Comparison of ENCODE assay signal across 26 mouse cellular contexts in genomic region chr7:99920416-99920815, GRCm38 (mm10). TPM values are rescaled to one million over a fixed set of nuclear protein-coding genes. Genes with fewer than 3 reads are reported as not detected.
A peak's percentile ranks its signal among the peaks of the same experiment; 100 is the strongest.
DNase-seq lines count a peak whose midpoint lies in the region; ATAC-seq and TF ChIP-seq lines count a peak whose summit lies in the region.
"Had no signal": no experiment of that assay in that cellular context is flagged by ENCODE, and none has a peak within 500 bp of the region (broad histone marks: within the 10 kb centered on the region; RNA-seq: fewer than 3 reads in every experiment).

No protein-coding gene starts in this region.

- peak overlapping the region; percentile 83 for H3K27ac ChIP-seq in layer of hippocampus, adult 2 months
- H3K27ac ChIP-seq in lung, postnatal 0 days (ENCODE audit: low read length): no peak overlapping the region
- H3K27ac ChIP-seq in intestine, embryonic 15.5 days: no peak overlapping the region
- H3K27ac ChIP-seq: embryonic facial prominence, embryonic 12.5 days; embryonic facial prominence, embryonic 15.5 days; heart, adult 2 months; heart, embryonic 10.5 days; heart, embryonic 13.5 days; hindbrain, embryonic 14.5 days had no signal

- no peak; the same call in 1 of the 2 replicates for TF ChIP-seq EP300 in lung, postnatal 0 days (IDR thresholded peaks at IDR 0.05)

- peak; percentile 43 for ATAC-seq in lung, postnatal 0 days
- ATAC-seq in intestine, embryonic 15.5 days: no peak
- ATAC-seq: forebrain, embryonic 14.5 days; forebrain, postnatal 0 days; Patski had no signal

- 41% methylated on average over 2 of the region's 2 CpGs for WGBS in lung, adult 2 months
- 34% methylated on average over 2 of the region's 2 CpGs for WGBS in lung, postnatal 0 days
- 57% methylated on average over 2 of the region's 2 CpGs for WGBS in intestine, embryonic 15.5 days

- TF ChIP-seq CTCF in layer of hippocampus, adult 2 months (conservative IDR thresholded peaks at IDR 0.05): no peak
- TF ChIP-seq CTCF in lung, adult 2 months (IDR thresholded peaks at IDR 0.05; ENCODE audit: insufficient read depth, low read length): no peak
- TF ChIP-seq CTCF in lung, postnatal 0 days (IDR thresholded peaks at IDR 0.05): no peak

- DNase-seq in layer of hippocampus, adult 2 months (ENCODE audit: low spot score in 2 of 2): no peak
- DNase-seq in layer of hippocampus, adult 8-10 months (ENCODE audit: low spot score in 2 of 2): no peak
- peak; percentile 41 for DNase-seq in lung, adult 2 months
- peak; percentile 56 for DNase-seq in lung, postnatal 0 days (ENCODE audit: low spot score)
- DNase-seq in lung, postnatal 36 days: peak; percentile 53
- no peak for DNase-seq in MN1 (ENCODE audit: low spot score)
- no peak for DNase-seq in left cerebral cortex, postnatal 25 days (ENCODE audit: low spot score in 2 of 2)
- DNase-seq: adrenal gland, adult 2 months; adrenal gland, postnatal 14 days; cerebellum, adult 11 months; cerebellum, adult 2 months; cerebellum, adult 9-11 months; cerebellum, postnatal 25 days; forebrain, postnatal 0 days; gastrocnemius, postnatal 25 days; heart, adult 2 months; heart, postnatal 14 days; heart, postnatal 4 days had no signal

- peaks cover 10% of the 10 kb centered on the region; the same call in 1 of the 2 replicates for H3K4me1 ChIP-seq in lung, adult 2 months (ENCODE audit: control insufficient read depth, insufficient read depth, low read length)
- peaks cover 17% of the 10 kb centered on the region; the same call in 1 of the 2 replicates for H3K4me1 ChIP-seq in lung, postnatal 0 days (ENCODE audit: insufficient read depth, low read depth, low read length)
- peaks cover 15% of the 10 kb centered on the region for H3K4me1 ChIP-seq in intestine, embryonic 15.5 days (replicated peaks)

- no peaks in the 10 kb centered on the region for H3K27me3 ChIP-seq in lung, postnatal 0 days (replicated peaks; ENCODE audit: insufficient read depth, low read length)
- peaks cover 7% of the 10 kb centered on the region; the same call in 1 of the 2 replicates for H3K27me3 ChIP-seq in intestine, embryonic 15.5 days (replicated peaks)
- H3K27me3 ChIP-seq: Patski had no signal

- intact Hi-C loops in left cerebral cortex, postnatal 25 days (cut with DNase I): no loop called here

- H3K9me3 ChIP-seq in lung, postnatal 0 days (ENCODE audit: low read length): no peaks in the 10 kb centered on the region
- H3K9me3 ChIP-seq in intestine, embryonic 15.5 days: no peaks in the 10 kb centered on the region
- H3K9me3 ChIP-seq: embryonic facial prominence, embryonic 12.5 days; embryonic facial prominence, embryonic 15.5 days; heart, embryonic 10.5 days; heart, embryonic 13.5 days had no signal

- no peak for TF ChIP-seq POLR2A in lung, adult 2 months (IDR thresholded peaks at IDR 0.05; ENCODE audit: borderline replicate concordance, extremely low read depth, low read depth, low read length)

- no peak overlapping the region for H3K9ac ChIP-seq in lung, postnatal 0 days (replicated peaks; ENCODE audit: low read depth)
- no peak overlapping the region for H3K9ac ChIP-seq in intestine, embryonic 15.5 days
- H3K9ac ChIP-seq: embryonic facial prominence, embryonic 12.5 days; embryonic facial prominence, embryonic 15.5 days; forebrain, postnatal 0 days; heart, embryonic 13.5 days; hindbrain, embryonic 14.5 days had no signal

- no peak overlapping the region for H3K4me2 ChIP-seq in lung, postnatal 0 days (replicated peaks; ENCODE audit: low read depth, low read length)
- H3K4me2 ChIP-seq in intestine, embryonic 15.5 days (replicated peaks): no peak overlapping the region
- H3K4me2 ChIP-seq: embryonic facial prominence, embryonic 12.5 days; embryonic facial prominence, embryonic 15.5 days; heart, embryonic 13.5 days; hindbrain, embryonic 14.5 days had no signal

- H3K36me3 ChIP-seq in lung, postnatal 0 days (ENCODE audit: insufficient read depth, low read length): peaks cover 6% of the 10 kb centered on the region
- peaks cover 1% of the 10 kb centered on the region; the same call in 1 of the 2 replicates for H3K36me3 ChIP-seq in intestine, embryonic 15.5 days

- no peak overlapping the region for H3K4me3 ChIP-seq in layer of hippocampus, adult 2 months
- H3K4me3 ChIP-seq in lung, adult 2 months (replicated peaks; ENCODE audit: extremely low read depth, low read depth, low read length): no peak overlapping the region
- H3K4me3 ChIP-seq in lung, postnatal 0 days (ENCODE audit: low read depth, low read length): no peak overlapping the region
- no peak overlapping the region for H3K4me3 ChIP-seq in intestine, embryonic 15.5 days (replicated peaks)
- H3K4me3 ChIP-seq: embryonic facial prominence, embryonic 12.5 days; embryonic facial prominence, embryonic 15.5 days; heart, adult 2 months; heart, embryonic 10.5 days; heart, embryonic 13.5 days had no signal

RNA-seq across cellular contexts. Expression of gene Spcs2, which starts 57.2 kb away (rescaled TPM):
- total RNA-seq in layer of hippocampus, adult 2 months (2021): 10 to 100 TPM; 94.6 to 99.4 TPM
- 100 to 1,000 TPM in 1 of 4 experiments, 10 to 100 TPM in 3; 88.4 to 103 (median 94.7) TPM for total RNA-seq in layer of hippocampus, adult 8-10 months (2022)
- polyA plus RNA-seq in lung, adult 2 months (2012; rRNA removed): 21.5 and 45.6 TPM in 2 replicates
- 318 and 342 TPM in 2 replicates for polyA plus RNA-seq in lung, postnatal 0 days (2015; fragmentation: Nextera tagmentation; extraction: Ambion mirVana)
- total RNA-seq in left cerebral cortex, postnatal 25 days (2021): 100 to 1,000 TPM in 1 of 2 experiments, 10 to 100 TPM in 1; 93.5 to 102 TPM
- 387 and 427 TPM in 2 replicates for polyA plus RNA-seq in intestine, embryonic 15.5 days (2015; fragmentation: Nextera tagmentation; extraction: Ambion mirVana)

RNA-seq across cellular contexts. Expression of gene Rnf169, which starts 59.8 kb away (rescaled TPM):
- 10 to 100 TPM; 26.6 to 28.2 TPM for total RNA-seq in layer of hippocampus, adult 2 months (2021)
- 10 to 100 TPM; 27.7 to 34.0 (median 29.0) TPM for total RNA-seq in layer of hippocampus, adult 8-10 months (2022)
- 5.2 and 6.0 TPM in 2 replicates for polyA plus RNA-seq in lung, adult 2 months (2012; rRNA removed)
- 3.8 and 4.2 TPM in 2 replicates for polyA plus RNA-seq in lung, postnatal 0 days (2015; fragmentation: Nextera tagmentation; extraction: Ambion mirVana)
- total RNA-seq in left cerebral cortex, postnatal 25 days (2021): 10 to 100 TPM; 45.6 to 50.8 TPM
- 3.5 and 3.9 TPM in 2 replicates for polyA plus RNA-seq in intestine, embryonic 15.5 days (2015; fragmentation: Nextera tagmentation; extraction: Ambion mirVana)

Comparison
In these comparisons a context has a peak if more than half of its experiments do, and no peak if none do; other contexts are left out.
1. DNase-seq: peak in lung, adult 2 months (single experiment), lung, postnatal 0 days (single experiment) and lung, postnatal 36 days (single experiment); none in layer of hippocampus, adult 2 months (0 of 2), layer of hippocampus, adult 8-10 months (0 of 2), MN1 (single experiment) and left cerebral cortex, postnatal 25 days (0 of 2).